Mouse (Mus musculus): ENCODE data around the gene Gins2.

- TF ChIP-seq CTCF (IDR thresholded peaks at IDR 0.05; ENCODE audit: low read depth) (no peak), EP300 (IDR thresholded peaks at IDR 0.05; ENCODE audit: low read depth) (peak; percentile 19; the same call in 1 of the 2 replicates)
These were observed 45.6 kb downstream of the Gins2 start for GRCm38 (mm10) chr8:120543416-120544055.
